Mouse (Mus musculus): Measurements from ENCODE around the gene Nup210.
A peak's percentile ranks its signal among the peaks of the same experiment; 100 is the strongest.
"Not testable (repeated sequence)": the region's sequence is repeated elsewhere in the genome, so short reads cannot be mapped to it uniquely, and the experiment has no call there.

Nup210 gene

DNA sequence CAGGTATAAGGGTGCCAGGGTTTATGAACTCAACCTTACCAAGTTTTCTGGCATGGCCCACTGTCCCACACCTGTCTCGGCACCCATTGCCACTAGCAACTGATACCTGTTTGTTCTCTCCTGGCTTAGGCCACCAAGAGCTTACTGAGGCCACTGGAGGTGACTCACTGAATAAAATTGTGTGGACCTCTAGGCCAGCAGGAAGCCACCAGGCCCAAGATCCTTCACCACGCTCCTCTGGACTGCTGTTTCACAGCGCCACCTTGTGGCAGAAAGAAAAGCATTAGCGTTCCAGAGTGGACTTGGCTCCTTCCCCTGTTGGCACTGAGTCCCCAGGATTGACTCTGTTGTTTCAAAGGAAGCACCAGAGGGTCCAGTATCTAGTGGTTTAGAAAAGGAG lies 23.2 kb upstream of the Nup210 start:
- peak; percentile 74 to 86 for DNase-seq (ENCODE audit: low spot score in 2 of 2)

DNA sequence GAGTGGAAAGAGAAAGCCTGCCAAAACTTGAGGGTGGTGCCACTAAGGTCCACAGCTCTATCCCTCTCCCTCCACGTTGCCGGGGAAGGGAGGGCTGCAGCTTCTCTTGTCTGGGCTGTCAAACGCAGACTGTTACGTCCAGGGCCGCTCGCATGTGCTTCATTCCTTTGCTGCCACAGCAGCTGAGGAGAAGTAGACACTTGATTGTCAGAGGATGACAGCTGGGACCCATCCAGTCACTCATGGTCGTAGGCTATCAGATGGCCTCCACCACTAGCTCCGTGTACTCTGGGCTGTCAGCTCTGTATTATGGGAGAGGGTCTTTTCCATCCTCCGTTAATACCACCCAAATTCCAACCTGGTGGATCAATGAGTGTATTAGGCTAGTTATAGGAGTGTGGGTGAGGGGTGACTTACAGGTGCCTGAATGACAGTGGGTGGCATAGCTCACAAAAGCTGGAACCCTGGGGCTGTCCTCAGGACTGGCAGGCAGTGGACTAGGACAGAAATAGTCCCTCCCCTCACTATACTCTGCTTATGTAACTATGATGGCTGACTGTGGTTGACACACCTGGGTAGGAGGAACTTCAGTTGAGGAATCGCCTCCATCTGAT lies 20.8 kb upstream of the Nup210 start:
- DNase-seq (ENCODE audit: low spot score in 2 of 2): no peak

DNA sequence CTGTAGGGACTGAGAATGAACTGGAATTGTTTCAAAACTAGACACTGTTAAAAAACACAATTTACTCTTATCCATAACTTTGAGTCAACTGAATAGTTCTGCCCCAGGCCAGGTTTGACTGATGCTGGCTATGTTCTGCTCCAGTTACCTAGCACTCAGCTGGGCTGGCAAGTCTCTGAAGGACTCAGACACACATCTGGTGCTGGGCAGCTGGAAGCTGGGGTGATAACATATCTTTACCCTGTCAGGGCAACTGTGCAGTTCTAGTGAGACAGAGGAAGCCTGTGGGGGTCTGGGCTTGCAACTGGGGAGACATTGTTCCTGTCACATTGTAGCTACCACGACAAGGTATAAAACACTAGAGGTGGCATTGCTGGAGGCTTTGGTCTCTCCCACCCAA lies 14.2 kb upstream of the Nup210 start:
- no peak for DNase-seq (ENCODE audit: low spot score in 2 of 2)

DNA sequence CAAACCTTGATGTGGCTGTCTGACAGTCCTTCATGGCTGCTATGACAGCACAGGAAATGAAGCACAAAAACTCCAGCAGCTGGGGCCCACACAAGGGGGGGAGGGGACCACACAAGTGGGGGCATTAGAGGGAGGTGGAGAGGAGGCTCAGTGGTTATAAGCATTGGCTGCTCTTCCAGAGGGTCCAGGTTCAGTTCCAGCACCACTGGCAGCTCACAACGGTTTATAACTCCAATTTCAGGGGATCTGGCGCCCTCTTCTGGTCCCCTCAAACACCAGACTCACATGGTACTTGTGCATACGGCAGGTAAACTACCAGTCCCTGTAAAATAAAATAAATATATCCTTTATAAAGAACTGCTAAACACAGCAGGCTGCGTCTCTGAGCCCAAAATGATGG lies 12.4 kb upstream of the Nup210 start:
- DNase-seq (ENCODE audit: low spot score in 2 of 2): peak in 1 of 2 experiments; percentile 57

DNA sequence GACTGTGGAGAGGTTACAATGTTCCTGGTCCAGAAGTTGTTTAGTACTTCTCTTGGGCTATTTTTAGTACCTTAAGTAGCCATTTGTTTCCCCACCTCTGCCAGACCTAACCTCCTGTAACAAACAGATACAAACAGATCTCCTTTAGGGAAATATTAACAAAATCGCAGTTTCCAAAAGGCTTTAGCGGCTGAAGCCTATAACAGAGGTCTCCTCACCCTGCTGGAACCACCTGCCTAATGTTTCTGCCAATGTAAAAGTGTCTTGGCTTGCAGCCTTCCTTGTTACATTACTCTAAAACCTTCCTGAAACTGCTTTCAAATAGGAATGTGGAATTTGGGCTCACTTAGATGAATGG lies 8.6 kb upstream of the Nup210 start:
- DNase-seq (ENCODE audit: low spot score in 2 of 2): no peak

DNA sequence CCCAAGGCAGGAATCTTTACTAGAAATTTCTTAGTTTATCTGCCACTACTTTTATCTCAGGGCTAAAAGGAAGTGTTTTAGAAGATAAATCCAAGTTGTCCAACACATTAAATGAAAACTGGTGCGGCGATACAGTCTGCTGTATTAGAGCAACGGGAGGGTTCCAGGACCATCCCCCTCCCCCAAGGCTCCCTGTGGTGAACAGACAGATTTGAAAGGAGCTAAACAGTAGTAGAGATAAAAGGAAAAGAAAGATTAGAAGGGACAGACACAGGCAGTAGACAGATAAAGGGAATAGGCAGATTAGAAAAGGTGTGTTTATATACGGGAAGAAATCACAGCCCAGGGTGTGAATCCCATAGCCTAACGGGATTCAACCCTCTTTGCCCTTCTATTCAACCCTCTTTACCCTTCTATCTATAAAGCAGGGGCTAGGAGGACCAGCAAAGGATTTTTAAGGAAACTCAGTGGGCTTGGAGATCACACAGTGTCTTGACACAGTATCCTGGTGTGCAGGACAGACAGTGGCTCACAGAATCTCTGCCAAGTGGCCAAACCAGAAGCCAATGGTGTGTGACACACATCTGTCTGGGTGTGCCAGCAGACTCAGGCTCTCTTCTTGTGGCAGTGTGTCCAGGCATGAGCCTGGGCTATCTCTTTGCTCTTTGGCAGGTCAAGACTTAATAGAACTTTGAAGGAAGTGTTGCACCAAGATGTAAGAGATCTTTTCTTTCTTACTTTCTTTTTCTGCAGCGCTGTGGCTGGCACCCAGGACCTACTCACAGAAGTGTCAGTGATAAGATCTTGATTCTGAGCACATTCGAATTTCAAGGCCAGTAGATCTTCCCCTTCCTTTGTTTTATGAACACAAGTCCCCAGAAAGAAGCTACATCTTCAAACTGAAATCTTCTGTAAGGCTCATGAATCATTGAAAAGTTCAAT lies 7.9 kb upstream of the Nup210 start:
- DNase-seq (ENCODE audit: low spot score in 2 of 2): no peak

DNA sequence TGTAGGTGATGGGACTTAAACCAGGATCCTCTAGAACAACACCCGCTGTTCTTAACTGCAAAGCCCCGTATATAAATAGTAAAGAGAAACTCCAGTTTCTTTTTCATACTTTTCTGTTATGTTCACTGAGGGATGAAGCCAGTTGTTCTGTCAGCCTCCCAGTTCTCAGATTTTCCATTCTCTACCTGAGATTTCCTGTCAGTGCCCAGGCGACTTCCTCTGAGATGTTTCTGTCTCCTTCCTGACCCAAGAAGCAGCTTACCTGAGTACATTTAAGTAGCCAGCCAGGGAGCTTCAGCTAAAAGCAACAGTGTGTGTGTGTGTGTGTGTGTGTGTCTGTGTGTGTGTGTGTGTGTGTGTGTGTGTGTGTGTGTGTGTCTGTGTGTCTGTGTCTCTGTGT lies 6.8 kb upstream of the Nup210 start:
- DNase-seq (ENCODE audit: low spot score in 2 of 2): no peak

DNA sequence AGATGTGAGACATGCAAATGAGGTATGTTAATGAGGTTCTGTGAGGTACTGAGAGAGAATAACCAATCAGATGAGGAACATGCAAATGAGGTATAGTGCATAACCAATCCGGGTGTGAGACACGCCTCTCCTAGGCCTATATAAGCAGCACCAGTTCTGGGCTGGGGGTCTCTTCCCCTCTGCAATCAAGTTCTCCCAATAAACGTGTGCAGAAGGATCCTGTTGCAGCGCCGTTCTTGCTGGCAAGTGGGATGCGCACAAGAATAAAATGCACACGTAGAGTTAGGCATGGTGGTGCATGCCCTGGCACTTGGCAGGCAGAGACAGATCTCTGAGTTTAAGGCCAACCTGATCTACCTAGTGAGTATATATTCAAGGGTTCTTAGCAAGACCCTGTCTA lies 4.5 kb upstream of the Nup210 start:
- not testable (repeated sequence) for DNase-seq (ENCODE audit: low spot score in 2 of 2)

DNA sequence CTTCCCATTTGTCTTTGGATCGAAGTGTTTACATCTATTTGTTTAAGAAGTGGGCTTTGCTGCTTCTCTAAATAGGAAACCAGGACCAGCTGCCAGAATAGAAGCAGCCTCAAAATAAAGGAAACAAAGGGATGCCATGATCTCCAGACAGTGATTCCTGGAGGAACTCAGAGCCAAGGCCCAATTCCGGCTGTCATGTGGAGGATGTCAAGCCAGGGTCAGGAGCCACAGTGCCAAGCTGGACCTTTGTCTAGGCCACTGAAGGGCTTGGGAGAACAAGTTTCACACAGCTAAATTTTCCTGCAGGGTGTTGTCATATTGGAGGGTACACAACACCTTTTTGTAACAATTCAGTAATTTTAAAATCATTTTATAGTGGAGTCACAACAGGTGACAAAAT lies 3.6 kb upstream of the Nup210 start:
- no peak for DNase-seq (ENCODE audit: low spot score in 2 of 2)

DNA sequence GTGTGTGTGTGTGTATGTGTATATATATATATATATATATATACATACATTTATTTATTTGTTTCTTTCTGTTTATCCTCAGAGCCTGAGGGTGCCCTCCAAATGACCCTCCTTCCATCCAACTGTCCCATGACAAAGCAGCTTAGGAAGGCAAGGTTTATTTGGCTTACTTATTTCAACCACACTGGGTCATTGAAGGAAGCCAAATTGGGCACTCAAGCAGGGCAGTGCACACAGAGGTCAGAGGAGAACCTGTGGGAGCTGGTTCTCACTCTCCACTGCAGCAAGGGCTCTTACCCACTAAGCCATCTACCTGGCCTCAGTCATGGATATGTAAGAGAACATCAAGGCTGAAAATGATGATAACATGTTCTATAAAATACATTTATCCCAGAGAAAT lies 1.9 kb upstream of the Nup210 start:
- no peak for DNase-seq (ENCODE audit: low spot score in 2 of 2)

DNA sequence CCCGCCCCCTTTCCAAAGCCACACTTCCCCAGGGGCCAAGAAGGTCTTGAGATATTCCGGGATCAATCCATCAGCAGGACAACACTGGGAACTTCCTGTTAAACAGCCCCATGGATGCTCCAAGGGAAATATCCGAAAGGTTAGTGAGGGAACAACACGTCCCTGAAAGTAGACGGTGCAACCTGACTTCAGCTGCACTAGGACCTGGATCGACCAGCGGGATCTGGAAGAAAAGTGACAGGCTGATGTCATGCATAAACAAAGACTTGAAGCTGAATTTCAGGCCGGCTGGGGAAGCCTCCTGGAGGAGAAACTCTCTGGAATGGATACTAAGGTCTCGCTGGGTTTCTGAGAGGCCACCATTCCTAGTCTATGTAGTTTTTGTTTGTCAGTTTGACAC lies 520 bp upstream of the Nup210 start:
- peak; percentile 44 for DNase-seq (ENCODE audit: low spot score in 2 of 2)

DNA sequence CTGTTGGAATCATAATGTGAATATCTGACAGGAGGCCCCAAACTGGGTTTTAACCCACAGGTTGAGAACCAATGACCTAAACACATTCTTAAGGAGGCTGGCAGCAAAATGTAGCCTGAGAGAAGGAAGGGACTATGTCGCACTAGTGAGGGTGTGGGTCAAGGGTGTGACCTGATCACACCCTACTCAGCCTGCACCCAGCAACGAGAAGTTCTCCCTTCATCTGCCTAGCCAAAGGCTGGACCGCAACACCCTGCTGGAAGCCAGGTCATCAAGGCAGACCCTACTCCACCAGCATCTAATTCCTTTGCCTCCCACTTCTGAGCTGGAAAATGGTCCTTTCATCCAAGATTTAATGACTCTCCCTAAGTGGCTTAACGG lies 776 bp downstream of the Nup210 start:
- DNase-seq (ENCODE audit: low spot score in 2 of 2): peak in 1 of 2 experiments; percentile 67

DNA sequence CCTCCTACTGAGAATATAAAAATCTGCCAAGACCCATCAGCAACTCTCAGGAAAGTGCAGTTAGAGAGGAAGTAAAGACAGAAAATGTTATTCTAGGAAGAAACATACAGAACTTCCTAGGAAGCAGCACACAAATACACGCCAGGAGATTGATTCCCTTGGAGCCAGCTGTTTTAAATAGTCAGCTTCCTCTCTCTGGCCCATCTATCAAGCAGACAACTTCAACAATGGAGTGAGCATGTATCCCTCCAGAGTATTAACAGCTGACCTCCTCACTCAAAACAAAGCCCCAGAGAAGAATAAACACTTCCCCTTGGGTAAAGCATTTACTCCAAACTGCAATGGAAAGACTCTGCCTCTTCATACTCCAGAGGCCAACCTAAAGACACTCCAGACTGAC lies 1.5 kb downstream of the Nup210 start:
- no peak for DNase-seq (ENCODE audit: low spot score in 2 of 2)

DNA sequence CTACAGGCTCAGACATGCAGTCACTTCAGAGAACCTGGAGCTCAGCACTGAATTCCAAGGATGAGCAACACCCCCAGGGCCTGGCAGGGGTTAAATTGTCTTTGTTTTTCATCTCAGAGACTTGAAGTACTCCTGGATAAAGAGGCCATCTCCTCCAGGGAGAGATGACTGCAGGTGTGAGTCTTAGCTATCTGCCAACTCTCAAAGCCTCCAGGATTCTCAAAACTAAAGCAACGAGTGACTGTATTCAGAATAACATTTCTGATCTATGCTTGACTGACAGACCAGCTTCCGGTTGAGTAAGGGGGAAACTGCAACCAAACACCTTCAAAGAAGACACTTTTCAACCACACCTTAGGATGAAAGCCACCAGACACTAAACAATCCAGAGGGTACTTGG lies 1.9 kb downstream of the Nup210 start:
- DNase-seq (ENCODE audit: low spot score in 2 of 2): no peak

DNA sequence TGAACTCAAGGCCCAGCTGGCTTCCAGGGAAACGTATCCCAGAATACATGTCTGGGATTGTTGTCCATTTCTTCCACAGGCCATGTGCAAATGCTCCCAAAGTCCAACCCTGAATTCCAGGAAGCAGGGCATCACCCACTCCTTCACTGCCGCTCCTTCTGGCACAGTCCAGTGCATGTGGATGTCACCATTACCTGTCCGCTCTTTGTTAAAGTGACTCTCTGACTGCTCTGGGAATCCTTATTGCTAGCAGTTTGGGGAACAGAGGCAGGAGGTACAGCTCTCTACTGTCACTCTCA lies 4.7 kb downstream of the Nup210 start:
- no peak for DNase-seq (ENCODE audit: low spot score in 2 of 2)

DNA sequence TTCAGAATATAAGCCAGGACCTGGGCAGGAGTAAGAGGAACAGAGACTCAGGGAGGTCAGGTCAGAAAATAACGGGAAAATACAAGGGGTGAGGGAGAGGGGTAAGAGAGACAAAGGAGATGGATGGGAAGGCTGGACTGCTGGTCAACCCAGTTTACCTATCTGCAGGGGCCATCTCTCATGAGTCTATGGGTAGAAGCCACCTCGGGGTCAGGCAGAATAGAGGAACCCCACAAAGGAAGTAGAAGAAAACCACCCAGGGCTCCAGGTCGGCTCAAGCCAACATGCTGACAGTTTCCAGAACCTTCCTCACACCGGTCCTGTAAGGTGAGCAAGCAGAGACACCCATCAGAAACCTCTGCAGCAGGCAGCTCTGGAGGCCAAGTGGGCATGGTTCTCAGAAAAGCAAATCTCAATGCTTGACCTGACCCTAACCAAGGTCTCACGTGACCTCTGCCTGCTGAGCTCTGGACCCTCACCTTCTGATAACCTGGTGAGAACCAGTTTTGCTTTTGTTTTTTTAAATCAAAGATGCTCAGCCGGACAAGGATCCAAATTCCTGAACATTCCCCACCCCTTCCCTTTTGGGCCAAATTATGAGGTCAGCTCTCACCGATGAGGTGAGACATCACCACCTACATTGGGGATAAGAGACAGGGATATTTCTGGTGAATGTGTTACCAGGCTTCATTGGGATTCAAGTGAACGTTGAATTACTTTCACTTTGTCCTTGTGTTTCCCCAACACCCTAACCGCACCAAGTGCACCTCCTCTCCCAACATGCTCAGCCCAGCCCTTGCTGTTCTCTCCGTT lies 5.3 kb downstream of the Nup210 start:
- peak in 1 of 2 experiments; percentile 35 for DNase-seq (ENCODE audit: low spot score in 2 of 2)

DNA sequence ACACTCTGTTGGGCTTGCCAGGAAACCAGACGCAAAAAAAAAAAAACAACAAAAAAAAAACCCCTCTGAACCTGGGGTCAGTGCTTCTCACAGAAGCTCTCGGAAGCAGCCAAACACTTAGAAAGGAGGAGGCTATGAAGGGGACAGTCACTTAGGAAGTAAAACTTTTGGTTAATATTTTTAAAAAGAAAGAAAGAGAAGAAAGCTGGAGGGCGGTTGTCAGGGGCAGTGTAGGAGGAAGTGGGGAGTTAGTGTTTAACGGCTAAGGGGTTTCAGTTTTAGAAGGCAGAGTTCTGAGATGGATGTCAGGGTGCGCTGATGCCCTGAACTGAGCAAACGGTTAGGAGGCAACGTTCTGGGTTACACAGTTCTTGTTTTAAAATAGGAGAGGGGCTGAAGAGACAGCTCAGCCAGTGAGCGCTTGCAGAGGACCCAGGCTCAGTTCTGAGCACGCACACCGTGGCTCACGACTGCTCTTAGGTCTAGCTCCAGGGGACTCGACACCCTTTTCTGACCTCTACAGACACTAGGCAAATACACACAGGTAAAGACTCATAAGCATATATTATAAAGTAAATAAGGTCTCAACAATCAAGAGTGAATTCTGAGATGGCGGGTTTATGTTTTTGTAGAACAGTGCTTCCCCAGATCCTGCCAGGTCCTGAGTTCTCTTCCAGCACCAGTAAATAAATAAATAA lies 6.2 kb downstream of the Nup210 start:
- peak in 1 of 2 experiments; percentile 41 for DNase-seq (ENCODE audit: low spot score in 2 of 2)

DNA sequence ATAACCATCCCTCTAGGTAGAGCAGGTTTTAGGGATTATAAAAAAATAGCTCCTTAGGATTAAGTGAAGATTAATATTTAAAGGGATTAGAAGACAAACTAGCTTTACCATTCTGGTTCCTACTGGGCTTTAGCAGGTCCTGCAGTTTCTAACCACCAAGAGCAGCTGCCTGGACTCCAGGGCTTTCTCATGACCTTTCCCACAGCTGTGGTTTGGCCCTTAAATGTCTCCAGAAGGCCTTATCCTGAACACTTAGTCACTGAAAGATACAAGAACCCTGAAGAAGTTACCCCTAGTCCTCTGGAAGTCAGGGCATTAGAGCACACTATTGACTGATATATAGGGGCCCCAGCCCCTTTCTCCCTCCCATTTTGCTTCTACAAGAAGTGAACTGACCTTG lies 7.1 kb downstream of the Nup210 start:
- no peak for DNase-seq (ENCODE audit: low spot score in 2 of 2)

DNA sequence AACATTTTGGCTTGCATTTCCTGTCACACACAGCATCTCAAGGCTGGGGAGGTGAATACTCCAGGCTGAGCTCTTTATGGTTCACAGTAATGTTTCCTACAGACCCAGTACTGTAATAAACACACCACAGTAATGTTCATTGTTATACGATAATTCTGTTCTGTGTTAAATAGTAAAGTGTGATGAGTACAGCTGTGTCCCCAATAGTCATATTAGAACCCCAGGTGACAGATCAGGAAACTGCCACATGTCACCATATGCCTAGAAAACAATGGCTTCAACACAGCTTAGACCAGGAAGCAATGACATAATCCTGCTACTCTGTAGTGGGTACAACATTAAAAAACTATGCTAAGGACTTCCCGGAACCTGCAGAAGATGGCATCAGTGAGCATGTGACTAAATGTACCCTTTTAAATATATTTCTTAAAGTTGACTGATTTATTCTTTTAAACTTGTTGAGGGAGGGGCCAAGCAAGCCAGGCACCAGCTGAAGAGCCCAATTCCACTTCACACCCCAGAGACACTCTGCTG lies 7.6 kb downstream of the Nup210 start:
- DNase-seq (ENCODE audit: low spot score in 2 of 2): no peak

DNA sequence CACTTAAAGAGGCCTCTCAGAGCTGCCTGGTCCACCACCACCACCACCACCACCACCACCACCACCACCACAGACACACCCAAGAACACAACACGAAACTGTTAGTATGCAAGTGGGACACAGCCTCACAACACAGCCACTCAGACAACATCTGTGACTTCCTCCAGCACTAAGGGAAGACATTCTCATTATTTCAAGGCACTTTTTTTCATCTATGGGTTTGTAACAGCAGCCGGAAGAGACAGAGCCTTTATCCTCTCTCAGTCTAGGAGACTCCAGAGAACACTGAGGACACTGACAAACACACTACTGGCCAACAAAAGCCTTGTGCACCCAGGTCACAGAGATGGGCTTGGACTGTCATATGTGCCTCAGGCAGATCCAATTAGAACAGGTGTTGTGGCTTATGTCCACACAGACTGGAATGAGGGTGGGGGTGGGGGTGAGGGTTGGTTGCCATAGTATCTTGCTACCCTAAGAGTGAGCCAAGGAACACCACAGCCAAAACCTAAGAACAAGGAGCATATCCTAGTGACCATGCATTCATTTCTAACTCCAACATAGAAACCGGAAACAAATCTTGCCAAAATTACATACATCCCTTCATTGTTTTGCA lies 8.2 kb downstream of the Nup210 start:
- no peak for DNase-seq (ENCODE audit: low spot score in 2 of 2)

DNA sequence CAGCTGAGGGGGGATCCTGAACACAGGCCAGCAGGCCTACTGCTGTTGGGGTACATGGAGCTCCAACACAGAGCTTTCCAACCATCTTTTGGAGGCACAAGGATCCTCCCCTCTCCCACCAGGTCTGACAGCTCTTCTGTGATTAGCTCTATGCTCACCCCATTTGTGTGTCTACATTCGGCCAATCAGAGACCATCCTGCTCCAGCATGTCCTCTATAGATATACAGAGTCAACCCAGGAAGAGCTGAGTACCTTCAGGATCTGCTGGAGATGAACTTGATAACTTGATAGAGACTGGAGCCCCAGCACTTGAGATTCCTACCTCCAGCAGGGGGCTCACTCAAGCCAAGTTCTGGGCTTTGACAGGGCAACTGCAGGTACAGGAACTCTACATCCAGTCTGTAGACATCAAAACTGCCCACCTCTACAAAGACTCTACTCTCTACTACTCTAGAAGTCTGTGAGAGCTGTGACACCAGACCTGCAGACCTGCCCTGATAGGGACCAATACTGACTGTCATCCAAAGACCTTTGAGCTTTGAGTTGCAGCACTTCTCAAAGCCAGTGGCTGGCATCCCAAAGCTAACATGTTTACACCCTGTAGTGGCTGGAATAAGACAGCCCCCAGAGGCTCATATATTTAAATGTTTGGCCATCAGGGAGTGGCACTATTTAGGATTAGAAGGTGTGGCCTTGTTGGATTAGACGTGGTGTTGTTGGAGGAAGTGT lies 11.1 kb downstream of the Nup210 start:
- peak in 1 of 2 experiments; percentile 54 for DNase-seq (ENCODE audit: low spot score in 2 of 2)

Data from spleen, postnatal 10 days (tissue).